Mouse (Mus musculus) thymus, postnatal 10 days (tissue): ENCODE results near the gene Nrl.

ENCODE experiments used
- DNase-seq, 2 experiments: peaks; one replicate each; pipeline ENCODE4 v3.0.0; 2021; ENCODE audit warnings: low spot score in 2 of 2

The Nrl gene

DNA sequence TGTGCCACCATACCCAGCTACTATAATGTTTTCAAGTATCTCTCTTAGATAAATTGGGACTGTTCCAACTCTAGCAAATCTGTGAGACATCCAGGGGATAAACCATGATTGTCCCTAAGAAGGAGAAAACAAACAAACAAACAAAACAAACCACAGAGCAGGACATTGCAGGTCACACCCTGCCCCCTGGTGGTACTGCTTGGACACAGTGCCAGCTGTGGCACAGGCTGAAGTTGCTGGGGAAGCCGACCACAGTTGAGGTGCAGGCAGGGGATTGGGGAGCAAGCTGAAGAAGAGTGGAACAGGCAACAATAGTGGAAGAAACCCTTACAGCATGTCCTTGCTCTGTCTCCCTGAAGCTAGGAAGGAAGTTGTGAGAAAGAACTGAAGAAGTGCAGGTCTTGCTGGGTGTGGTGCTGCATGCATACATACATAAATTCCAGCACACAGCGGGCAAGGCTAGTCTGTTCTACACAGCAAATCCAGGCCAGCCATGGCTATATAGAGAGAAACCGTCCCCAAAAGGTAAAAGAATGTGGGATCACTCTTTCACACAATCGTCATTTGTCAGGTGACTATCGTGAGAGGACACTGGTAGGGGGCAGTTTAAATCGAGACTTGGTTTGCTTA, 11.4 kb upstream of the Nrl start:
- DNase-seq = peak in 1 of 2 experiments; percentile 42

- DNase-seq = peak in 1 of 2 experiments; percentile 29
Measured at GRCm38 (mm10) chr14:55527940-55528339, 3.2 kb upstream of the Nrl start.

- no peak for DNase-seq
Measured at GRCm38 (mm10) chr14:55526674-55527073, 1.9 kb upstream of the Nrl start.

- DNase-seq = no peak
Measured at GRCm38 (mm10) chr14:55524062-55524461, 719 bp downstream of the Nrl start.

DNA sequence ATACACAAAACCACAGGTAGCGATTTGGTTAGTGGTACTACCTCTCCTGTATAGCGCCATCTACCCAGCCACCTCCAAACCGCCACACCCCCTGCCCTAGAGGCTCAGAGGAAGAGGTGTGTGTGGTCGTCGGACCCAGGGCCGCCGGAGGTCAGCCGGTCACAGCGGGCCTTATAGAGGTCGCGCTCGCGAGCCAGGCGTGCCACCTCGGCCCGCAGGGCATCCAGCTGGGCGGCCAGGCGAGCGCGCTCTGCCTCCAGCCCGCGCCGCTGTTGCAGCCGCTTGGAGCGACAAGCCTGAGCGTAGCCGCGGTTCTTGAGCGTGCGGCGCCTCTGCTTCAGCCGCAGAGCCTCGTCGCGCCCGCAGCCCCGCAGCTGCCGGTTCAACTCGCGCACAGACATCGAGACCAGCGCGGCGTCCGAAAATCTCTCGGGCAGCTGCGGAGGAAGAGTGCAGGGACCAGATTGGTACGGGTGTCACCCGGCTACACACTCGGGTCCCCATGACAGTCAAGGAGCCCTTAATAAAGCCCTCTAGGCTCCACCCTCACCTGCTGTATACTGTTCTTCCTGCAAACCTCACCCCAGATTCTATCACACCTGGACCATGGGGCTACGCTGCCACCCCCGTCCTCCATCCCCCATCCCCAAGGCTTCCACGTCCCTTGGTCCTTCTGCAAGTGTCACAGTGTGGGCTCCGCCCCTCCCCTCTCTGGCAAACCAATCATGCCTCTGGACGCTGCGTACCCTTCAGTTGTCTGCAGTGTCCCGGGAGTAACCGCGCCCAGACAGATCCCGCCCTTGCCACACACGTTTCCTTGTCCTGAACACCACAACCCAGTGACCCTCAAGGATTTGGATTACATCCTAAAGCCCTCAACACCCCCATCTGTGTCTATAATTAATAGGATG, 4.1 kb downstream of the Nrl start:
- no peak for DNase-seq

- DNase-seq = no peak
Measured at GRCm38 (mm10) chr14:55519604-55520003, 5.2 kb downstream of the Nrl start.

DNA sequence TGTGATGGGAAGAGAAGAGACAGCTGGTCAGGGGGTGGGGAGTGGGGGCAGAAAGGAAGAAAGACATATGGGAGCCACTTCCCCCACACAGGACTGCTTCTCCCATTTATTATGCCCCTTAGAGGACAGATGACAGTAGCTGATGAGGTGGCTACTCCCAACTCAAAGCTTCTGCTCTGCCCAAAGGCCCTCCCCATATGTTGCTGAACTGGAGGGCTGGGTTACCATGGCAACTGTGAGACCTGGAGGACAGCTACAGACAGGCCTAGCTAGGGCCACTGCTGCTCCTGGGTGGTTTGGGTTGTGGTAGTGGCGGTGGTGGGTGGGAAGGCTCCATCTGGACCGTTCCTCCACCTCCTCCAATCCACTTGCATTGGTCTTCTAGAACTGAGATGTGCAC, 5.9 kb downstream of the Nrl start:
- no peak for DNase-seq

- DNase-seq = no peak
Measured at GRCm38 (mm10) chr14:55515846-55516245, 8.9 kb downstream of the Nrl start.

- no peak for DNase-seq
Measured at GRCm38 (mm10) chr14:55513927-55514326, 10.9 kb downstream of the Nrl start.

DNA sequence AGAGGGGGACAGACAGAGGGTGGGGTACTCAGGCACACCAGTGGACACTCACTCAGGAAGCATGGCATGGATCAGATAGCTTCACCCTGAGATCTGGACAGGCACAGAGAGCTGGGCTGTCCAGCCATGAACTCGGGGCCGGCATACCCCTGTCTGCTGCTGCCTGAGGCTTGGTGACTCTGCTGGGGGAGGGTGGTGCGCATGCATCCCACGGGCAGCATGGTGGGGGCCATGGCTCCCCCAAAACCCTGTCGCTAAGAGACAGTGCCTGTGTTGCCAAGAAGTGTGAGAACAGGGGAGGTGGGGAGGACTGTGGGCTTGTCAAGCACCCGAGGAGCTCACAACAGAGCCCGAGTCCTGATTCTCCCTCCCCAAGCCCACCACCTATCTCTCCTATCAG, 13.7 kb downstream of the Nrl start:
- DNase-seq = no peak

GRCm38 (mm10) chr14:55510125-55510731, 14.6 kb downstream of the Nrl start, which contains the start of gene Cpne6:
Gene Cpne6 (plus strand): TSS chr14:55510445.
- DNase-seq = no peak

- DNase-seq = no peak
Measured at GRCm38 (mm10) chr14:55509540-55509939, 15.2 kb downstream of the Nrl start.

GRCm38 (mm10) chr14:55507801-55508200, 17.0 kb downstream of the Nrl start:
- no peak for DNase-seq

DNA sequence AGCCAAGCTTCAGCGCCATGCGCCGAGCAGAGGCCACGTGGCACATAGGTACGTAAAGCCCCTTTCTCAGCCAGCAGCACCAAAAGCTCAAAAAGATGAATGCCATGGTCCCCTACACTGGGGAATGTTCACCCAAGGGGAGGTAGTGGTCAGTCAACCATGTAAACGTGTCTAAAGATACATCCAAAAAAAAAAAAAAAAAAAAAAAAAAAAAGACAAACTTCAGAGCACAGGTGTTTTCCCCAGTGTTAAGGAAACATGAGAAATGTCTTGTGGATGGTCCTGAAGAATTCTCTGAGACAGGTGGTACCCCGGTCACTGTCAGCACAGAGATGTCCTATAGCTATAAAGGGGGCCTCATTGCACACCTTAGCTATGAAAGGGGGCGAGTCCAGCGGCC, 19.2 kb downstream of the Nrl start:
- DNase-seq = no peak

DNA sequence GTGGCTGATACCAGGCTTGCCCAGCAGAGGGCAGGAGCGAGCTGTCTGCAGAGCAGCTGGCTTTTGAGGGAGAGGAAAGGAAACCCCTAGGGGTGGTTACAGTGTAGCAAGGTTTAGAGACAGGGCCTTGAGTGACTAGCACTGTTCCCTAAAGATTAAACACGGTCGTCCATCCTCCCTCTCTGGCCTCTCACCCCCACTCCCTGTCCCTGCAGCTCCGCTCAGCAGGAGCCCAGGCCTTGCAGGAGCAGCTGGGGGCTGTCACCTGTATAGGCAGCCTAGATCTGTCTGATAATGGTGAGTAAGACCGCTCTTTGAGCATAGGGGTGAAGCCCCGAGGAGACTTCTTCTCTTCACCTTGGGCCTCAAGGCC, 27.3 kb downstream of the Nrl start:
- peak; percentile 65 to 91 for DNase-seq

- no peak for DNase-seq
Measured at GRCm38 (mm10) chr14:55496761-55497448, 27.9 kb downstream of the Nrl start.

DNA sequence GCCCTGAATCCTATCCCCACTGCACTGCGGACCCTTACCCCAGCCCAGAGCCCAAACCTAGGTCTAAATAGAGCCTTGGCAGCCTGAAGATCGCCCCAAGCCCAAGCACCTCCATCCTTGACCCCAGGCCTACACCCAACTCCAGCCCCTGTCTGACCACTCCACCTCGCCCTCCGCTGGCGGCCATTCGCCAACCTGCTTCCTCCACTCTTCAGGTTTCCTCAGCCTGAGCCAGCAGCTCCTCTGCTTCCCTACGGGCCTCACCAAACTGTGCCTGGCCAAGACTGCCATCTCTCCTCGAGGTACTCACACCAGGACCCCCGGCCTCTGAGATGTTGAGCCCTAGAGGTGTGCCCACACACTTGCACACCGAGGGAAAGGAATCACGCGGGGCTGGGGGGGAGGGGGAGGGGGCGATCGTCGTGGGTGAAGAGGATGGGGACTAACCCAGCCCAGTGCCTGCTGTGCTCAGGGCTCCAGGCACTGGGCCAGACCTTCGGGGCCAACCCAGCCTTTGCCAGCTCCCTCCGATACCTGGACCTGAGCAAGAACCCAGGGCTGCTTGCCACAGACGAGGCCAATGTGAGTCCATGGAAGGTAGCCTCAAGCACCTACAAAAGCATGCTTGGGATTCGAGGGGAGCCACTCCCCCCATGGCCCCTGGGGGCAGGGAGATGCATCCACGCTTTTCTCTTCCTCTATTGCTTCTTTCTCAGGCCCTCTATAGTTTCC, 29.1 kb downstream of the Nrl start:
- no peak for DNase-seq

- no peak for DNase-seq
Measured at GRCm38 (mm10) chr14:55492103-55492502, 32.7 kb downstream of the Nrl start.

DNA sequence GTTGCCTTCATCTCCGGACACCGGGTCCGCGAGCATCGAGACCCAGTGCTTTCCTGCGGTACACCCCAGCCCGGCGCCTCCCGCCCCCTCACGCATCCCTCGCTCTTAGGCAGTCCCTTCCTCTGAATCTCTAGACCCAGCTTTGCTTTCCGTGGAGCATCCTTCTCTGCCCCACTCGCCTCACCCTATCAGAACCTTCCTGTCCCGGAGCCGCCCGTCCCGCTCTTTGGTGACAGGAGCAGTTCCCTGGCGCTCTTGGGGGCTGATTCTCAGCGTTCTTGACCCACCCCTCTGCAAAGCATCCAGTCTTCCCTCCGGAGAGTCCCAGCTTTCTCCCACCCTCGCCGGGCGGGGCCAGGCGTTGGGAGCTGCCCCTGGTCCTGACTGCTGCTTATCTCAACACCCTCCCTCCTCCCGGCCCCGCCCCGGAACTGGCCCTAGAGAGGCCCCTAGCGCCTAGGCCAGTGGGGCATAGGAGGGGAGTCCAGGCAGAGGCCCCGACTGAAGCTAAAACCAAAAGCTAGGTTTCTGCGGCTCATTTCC, 33.4 kb downstream of the Nrl start:
- no peak for DNase-seq

DNA sequence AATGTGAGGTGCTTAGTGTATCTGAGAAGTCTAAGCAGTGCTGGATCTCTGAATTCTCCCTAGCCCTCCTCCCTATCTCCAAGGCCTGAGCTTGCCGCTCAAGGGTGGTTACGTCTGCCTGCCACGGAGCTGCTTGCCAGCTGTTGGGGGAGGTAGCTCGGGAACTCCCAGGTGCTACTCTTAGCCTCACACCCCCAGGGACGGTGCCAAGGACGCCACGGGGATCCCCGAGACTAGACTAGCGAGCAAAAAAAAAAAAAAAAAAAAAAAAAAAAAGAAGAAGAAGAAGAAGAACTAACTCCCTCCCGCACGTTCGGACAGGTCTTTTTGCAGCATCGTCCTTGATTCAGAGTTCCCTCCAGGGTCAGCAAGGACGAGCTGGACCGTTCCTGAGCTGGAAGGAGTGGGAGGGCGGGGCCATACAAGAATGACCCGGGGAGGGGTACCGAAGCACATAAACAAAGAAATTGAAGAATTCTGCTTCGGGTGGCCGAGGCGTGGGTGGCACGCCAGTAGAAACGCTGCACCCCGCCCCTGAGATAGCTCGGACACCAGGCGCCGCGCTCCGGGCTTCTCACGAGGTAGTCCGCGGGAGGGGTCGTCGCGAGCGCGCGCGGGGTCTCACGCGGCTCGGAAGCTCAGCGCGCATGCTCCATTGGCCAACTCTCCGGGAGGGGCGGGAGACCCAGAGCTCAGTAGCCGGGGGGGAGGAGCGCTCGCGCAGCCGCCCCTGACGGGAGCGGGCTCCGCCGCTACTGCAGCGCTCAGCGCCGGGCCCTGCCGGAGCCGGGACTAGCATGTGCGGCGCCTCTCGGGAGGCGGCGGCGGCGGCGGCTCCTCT, 34.2 kb downstream of the Nrl start, which contains the start of gene Carmil3:
Carmil3 (plus strand) TSS at position 291 of the 841 bp plus-strand sequence.
- peak; percentile 44 to 63 for DNase-seq
